Mouse (Mus musculus) fat pad, adult 2 months (tissue): ENCODE results near the gene Emc8.

ENCODE experiments used
- DNase-seq: peaks from one replicate; pipeline ENCODE4 v3.0.0-alpha.2; 2011; ENCODE audit warnings: low read depth, low spot score; ENCODE audit errors: extremely low read depth

The Emc8 gene

DNA sequence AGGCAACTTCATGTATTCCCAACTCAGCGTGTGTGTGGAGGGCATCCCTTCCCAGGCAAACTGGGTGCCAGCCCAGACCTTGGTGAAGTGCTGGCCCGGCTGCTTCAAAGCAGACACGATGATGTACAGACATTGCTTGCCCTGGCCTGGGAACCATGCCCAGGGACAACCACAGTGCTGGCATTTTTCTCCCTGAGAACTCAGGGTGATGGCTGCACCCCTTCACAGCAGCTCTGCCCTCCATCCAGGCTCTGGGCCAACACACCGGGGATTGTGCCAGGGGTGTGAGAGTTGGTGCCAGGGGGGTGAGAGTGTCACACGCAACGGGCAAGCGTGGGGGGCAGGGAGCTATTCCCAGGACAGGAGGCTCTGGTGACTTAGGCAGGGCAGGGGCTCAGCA is 23.7 kb downstream of the Emc8 start:
- no peak for DNase-seq

DNA sequence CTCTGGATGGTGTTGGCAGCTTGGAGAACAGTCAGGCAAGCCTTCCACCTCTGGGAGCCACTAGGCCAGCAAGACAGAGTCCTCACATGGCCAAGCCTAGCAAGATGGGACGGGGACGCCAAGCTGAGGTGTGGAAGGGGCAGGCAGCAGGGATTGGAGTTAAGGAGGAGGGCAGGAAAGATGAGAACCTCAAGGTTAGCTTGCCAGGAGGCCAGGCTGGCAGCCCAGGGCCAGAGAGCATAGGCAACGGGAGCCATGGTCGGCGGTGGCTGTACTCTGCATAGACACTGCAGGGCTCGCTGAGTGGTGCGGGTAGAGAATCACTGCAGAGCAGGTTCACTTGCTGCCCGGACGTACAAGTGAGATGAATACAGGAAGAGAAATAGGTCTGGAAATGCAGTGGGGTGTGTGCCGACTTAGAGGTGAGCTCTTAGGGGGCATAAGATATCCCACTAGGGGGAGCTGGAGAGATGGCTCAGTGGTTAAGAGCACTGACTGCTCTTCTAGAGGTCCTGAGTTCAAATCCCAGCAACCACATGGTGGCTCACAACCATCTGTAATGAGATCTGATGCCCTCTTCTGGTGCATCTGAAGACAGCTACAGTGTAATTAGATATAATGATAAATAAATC is 26.2 kb downstream of the Emc8 start:
- no peak for DNase-seq

DNA sequence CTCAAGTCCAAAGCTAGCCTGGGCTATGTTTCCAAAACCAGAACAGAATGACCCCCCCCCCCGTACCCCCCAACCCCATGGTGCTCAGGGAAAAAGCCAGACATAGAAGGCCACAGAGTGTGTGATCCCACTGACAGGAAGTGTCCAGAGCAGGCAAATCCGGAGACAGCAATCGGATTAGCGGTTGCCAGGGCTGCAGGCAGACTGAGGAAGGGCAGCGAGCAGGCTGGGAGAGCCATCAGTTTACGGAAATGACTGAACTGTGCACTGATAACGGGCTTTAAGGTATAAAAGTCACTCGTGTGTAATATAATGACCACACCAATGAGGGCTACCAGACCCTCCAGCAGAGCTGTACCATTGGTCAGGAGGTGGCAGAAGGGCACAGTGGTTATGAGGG is 27.1 kb downstream of the Emc8 start:
- DNase-seq, result no peak

DNA sequence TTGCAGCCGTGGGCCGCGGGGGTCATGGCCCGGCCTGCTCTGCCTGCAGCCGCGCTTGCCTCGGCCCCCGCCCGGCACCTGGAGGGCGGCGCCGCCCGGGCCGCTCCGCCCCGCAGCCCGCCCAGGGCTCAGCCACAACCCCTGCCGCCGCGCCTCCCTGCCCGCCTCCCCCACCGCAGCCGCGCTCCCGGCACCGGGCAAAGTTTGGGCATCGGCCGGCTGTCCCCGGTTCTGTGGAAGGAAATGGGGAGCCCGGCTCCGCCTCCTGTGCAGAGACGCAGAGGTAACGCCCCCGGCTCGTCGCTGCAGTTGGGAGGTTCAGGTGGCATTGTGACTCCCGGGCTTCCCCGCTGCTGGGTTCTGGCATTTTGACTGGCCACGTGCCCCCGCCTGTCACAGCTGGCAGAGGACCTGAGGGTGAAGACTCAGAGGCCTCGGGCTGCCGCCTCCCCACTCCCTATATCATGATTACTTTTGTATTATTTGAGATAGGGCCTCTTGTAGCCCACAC is 34.0 kb downstream of the Emc8 start:
- no peak for DNase-seq

DNA sequence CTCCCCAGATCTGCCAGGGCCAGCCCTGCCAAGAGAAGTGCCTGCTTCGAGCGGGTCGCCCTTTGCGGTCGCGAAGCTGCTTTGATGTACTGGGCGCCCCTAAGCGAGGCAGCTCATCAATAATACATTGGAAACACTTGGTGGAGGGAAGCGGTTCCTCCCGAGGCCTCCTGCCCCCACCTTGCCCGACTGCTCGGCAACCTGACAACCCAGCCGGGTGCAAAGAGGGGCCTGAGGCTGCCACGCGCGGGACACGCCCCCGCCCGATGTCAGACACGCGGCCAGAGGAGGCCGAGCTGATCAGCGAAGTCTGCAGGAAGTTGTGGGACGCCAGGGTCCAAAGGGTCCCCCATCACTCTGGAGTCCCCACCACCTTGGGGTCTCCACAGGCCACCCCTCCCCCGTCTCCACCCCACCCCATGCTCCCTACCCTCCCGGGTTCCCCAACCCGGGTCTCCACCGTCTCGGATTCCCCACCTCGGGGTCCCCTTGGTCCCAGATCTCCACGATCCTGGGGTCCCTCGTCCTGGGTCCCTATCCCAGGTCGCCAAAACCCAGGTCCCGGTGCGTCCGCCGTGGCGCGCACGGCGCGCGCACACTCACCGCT is 34.6 kb downstream of the Emc8 start:
- DNase-seq, result no peak

DNA sequence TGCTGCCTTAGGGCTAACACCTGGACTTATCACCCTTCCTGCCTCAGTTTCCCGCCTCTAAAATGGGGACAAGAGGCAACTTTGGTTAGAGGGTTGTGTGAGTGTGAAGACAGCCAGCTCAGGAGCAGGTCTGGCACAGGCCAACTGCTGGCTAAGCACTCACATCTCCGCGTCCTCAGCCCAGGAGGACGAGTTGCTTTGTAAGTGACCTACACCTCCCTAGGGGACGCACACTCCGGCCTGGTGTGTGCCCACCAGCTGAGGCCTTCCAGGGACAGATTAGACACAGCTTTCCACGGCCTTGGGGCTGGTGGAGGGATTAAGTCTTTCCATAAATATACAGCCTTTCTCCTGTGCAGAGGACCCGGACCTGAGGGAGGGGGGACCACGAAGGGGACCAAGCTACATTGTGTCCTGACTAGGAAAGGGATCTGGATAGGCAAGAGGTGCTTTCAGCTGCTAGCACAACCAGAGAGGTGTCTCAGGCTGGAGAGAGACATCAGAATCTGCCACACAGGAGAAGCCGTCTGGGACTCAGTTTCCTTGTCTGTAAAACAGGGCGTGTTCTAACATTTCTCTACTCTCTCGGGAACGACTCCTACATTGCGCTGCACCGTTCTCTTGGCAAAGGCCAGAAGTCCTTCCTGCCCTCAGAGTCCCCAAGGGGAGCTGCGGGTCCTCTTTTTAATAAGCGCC is 35.3 kb downstream of the Emc8 start:
- no peak for DNase-seq

DNA sequence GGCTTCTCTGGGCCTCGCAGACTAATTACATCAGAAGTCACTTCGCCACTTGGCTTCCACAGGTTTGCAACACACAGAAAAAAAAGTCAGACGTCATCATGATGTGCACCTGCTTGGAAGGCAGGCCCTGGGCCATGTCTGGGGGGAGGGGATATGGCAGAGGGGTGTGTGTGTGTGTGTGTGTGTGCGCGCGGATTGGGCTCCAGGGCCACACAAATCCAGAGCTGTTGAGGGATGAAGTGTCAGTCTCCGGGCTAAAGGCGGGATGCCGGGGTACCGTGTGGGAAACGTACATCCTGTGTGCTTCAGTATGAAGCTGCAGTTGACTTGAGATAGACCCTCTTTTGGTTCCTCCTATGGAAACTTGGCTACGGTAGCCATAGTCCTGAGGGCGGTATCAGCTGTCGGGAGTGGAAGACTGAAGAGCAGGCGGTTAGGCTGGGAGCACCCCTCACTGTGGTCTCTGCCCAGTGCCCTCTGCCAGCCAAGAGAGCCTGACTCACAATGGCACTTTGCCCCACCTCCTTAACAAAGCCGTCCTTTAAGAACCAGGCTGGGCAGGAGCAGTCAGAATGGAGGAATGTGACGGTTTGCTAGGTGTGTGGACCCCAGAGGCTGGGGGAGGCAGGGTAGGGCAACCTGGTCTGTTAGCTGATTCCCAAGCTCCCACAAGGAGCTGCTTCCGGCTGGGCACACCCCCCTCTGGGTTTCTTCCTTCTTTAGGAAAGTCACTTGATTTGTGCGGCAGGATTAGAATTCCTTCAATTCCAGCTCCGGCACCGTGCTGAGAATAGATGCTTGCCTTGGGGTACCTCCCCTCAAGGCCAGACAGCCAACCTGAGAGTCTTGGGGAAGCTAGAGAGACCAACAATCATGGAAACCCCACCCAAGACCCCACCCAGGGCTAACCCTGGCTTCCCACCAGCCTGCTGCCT is 36.7 kb downstream of the Emc8 start:
- no peak for DNase-seq

DNA sequence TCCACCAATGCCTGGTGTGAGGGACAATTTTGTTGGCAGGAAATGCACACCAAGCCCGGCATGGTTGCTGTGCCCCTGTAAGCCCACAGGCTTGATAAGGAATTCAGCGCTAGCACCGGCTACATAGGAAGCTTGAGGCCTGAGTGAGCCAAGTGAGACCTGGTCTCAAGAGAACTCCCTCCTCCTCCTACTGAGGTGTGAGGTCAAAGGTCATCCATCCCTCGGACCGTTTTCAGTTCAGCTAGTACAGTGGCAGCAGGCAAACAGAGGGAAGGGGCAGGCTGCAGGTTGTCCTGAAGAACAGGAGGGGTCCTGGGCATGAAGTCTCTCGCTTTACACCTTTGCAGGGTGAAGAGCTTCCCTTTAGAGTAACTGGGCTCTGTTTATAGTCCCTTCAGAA is 37.5 kb downstream of the Emc8 start:
- DNase-seq, result no peak

DNA sequence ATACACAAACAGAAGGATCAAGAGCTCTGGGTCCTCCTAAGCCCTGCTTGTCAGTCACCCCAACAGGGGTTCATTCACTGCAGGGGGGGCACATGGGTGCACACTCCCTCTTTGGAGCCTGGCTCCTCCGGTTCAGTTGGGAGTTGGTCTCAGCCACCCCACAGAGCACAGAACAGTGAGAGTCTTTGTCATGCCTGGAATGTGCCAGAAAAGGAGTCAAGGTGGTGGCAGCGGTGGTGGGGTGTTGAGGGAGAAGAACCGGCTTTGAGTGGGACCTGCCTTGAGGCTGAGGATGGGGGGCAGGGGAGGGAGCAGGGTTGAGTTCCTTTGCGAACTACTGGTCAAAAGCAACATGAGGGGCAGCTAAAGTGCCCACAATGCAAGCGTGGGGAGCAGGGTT is 38.3 kb downstream of the Emc8 start:
- DNase-seq, result no peak

DNA sequence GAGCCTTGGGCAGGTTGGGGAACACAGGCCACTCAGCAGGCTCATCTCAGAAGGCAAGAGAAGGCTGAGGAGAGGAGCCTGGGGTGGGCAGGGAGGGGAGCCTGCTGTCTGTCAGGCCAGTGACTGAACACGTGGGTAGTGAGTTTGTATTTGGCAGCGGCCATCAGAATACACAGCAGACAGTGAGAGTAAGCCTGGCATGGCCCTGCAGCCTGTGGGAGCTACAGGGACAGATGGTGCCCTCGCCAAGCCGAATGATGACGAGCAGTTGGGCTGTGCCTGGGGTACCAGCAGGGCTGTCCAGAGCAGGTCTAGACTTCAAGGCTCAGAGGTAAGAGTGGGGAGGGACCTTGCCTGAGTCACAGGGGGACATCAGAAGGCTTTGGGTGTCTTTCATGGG is 41.1 kb downstream of the Emc8 start:
- no peak for DNase-seq

DNA sequence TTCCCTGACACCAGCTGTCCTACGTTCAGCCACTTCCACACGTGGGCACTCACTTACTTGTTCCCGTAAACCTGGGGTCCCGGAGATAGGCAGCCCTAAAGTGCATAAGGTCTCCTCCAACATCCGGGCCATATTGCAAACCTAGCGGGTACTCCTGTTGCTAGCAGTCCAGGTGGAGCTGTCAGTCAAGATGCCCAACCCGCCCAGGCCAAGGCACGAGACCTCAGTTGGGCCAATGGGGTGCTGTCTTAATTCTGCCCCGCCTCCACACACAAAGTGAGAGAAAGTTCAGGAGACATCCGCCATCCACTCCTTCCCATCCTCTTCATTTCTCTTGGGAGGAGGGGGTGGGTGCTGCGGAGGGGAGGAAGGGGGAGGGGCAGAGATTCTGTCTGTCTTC is 41.9 kb downstream of the Emc8 start:
- no peak for DNase-seq

DNA sequence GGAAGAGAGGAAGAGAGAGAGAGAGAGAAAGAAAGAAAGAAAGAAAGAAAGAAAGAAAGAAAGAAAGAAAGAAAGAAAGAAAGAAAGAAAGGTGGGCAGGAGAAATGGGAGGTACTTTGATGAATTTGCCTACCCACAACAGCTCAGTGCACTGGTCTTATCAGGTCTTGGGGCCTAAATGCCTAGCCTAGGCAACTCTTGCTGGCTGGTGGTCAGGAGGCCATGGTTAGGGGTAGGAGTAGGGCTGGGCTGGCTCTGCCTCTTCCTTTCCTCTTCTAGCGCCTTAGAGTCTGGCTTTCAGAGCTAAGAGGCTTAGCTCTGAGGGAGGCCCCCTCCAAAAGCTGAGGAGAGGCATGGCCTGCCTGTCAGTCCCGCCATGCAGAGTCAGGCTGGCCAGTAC is 44.8 kb downstream of the Emc8 start:
- DNase-seq, result no peak

DNA sequence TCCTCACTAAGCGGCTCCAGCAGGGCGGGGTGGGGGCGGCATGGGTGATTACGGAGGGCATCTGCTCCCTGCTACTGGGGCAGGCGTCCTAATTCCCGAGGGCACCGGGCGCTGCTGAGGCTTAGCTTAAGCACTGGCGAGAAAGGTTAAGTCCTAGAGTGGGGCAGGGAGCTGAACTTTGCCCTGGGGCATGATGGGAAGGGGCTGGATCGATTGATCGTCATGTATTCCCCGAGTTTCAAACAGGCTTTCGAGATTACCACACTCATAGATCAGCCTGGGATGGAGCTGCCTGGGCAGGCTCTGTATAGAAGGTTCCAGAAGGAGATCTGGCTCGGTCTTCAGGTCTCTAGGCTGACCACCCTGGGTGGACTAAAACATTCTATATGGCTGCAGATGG is 46.2 kb downstream of the Emc8 start:
- no peak for DNase-seq

DNA sequence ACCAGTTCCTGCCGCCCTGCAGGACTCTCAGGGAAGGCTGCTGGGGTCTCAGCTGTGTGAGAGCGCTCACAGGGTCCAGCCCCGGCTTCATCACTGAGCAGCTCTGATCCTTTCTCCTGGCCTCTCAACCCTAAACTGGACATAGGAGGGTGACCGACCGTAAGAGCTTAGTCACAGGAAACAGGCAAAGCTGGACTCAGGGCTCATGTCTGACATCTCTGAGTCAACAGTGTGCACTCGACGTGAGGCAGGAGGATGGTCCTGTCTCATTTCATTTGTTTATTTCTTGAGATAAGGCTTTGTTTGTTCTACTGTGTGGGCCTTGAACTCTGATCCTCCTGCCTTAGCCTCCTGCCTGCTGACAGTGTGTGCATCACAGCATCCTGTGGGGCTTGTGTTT is 47.9 kb downstream of the Emc8 start:
- DNase-seq, result no peak

DNA sequence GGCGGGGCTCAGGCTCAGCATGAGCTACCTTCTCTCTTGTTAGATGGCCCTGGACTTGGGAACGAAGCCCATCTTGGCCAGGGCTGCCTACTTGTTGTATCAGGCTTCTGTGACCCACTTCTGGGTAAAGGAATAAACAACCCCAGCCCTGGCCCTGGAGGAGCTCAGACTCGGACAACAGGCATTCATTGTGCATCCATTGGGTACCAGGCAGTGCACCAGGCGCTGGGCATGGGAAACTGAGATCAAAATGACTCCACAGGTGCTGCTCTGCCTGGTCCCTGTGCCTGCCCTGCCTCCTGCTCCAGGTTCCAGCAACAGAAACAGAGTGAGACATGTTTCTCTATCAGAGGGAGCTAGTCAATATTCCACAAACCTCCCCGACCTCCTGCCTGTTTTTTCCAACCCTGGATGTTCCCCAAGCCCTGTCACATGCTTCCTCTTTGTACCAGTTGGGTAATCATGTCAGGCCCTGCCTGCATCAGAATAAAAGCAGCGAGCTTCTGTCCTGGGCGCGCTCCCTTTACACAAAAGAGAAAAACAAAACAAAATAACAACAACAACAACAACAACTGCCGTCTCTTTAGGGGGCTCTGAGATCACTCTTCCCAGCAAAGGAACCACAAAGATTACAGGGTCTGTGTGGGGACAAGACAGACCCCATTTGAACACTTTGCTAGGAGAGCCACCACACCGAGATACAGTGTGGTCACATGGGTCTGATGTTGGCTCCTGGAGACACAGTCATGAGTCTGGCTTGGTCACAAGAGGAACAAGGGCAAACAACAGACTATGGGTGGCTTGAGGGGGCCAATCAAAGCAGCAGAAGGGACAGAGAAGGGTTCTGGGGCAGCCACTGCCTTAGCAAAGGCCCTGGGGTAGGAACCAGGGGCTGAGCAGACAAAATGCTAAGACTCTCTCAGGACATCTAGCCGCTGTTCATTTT is 48.9 kb downstream of the Emc8 start:
- DNase-seq, result no peak

DNA sequence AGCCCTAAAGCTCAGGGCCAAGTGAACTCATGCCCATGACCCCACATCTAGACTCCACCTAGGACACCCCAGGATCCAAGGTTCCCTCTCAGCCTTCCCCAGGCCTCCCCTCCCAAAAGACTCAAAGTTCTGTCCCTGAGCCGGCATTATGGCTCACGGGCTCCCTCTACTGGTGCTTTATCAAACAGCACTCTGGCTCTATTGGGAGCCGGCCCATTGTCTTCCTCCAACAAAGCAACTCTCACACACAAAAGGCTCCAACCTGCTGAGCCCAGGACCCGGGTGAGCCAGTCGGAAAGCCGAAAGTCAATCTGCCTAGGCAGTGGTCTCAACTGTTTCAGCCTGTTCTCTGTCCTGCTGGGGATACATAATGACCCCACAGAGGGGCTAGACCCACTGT is 50.3 kb downstream of the Emc8 start:
- no peak for DNase-seq

DNA sequence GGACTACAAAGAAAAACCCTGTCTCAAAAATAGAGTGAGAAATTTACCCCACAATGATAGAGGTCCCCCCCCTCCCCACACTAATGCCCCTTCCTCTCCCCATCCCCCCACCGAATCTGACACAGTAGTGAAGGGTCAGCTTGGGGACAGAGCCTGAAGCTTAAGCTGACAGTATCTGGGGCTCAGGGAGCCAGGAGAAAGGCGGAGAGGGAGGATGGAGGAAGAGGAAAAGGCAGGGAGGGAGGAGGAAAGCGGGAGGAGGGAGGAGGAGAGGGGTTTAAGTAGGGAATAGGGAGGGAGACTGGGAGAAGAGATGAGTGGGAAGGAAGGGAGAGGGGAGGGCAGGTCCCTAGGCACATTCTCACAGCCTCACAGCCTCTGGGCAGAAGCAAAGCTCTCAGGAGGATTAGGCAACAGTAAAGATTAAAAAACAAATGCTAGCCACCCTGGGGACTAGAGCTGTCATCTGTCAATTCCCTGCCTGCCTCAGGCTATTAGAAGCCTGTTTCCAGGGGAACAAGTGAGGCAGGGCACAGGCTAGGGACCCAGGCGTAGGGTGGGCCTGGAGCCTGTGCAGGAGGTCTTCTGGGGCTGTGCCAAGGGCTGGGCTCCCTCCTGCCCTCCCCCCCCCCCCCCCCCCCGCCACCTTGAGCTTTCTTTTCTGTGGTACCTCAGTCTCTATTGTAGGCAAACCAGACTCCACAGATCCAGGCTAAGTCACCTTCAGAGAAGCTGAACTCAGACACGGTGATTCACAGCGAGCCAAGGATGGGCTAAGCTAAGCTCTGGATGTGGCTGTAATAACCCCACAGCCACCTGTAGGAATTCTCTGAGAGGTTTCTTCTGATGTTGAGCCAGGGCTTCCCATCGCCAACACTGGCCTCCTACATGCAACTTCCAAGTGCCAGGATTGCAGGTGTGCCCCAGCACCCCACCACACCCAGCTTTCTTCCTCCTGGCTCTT is 51.4 kb downstream of the Emc8 start:
- DNase-seq, result no peak

DNA sequence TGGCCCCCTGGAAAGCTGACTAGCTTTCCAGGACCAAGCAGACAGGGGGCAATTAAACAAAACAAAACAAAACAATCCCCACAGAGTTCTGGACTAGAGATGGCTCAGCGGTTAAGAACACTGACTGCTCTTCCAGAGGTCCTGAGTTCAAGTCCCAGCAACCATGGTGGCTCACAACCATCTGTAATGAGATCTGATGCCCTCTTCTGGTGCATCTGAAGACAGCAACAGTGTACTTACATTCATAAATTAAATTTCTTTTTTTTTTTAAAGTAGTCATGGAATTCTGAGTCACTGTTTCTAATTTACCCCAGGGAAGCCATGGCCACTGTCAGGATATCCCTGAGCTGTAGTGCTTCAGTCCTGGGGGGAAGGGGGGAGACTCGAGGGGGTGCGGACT is 53.9 kb downstream of the Emc8 start:
- DNase-seq, result no peak

DNA sequence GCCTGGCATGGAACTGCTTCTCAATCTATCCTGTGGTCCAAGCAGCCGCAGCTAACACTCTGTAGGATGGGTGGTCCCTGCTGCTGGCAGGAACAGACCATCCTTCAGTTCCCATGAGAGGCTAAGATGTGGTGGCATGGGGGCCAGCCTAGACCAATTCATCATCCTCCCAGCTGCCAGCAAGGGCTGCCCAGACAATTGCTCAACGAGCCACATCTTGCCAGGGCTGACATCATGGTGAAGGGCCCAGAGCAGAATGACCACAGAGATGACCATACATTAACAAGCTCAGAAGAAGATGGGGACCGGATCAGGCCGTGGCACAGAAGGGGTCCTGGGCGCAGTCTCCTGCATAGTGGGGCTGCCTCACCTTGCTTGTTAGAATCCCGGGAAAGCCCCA is 57.5 kb downstream of the Emc8 start:
- DNase-seq, result no peak
